13 mouse cellular contexts compared by ENCODE assay signal in the genomic region with DNA sequence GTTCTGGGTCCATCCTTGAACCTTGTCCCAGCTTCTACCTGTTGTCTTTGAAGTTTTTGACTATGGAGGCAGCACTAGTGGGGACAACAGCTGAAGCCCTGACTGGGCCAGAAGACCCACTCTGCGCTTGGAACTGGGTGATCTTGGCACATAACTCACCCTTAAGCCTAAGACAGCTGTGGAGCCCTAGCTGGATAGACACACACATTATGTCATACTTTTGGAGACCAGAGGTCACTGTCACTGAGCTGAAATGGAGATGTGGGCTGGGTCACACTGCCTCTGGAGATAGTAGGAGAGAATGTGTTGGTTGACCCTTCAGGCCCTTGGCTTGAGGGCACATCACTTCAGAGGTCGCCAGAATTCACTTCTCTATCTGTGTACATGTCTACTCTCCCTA.
"Had no signal": no experiment of that assay in that cellular context is flagged by ENCODE, and none has a peak within 500 bp of the region (broad histone marks: within the 10 kb centered on the region; RNA-seq: fewer than 3 reads in every experiment).

No protein-coding gene starts in this region.

- H3K4me3 ChIP-seq: kidney, embryonic 15.5 days; left cerebral cortex, adult 2 months; liver, embryonic 13.5 days; megakaryocyte, embryonic 14.5 days; midbrain, embryonic 10.5 days; midbrain, embryonic 13.5 days had no signal

- H3K9me3 ChIP-seq: kidney, embryonic 15.5 days; liver, embryonic 13.5 days; midbrain, embryonic 10.5 days; midbrain, embryonic 13.5 days had no signal

- DNase-seq: kidney, postnatal 10 days; kidney, postnatal 36 days; layer of hippocampus, postnatal 36 days; liver, embryonic 13.5 days; lung, adult 2 months; thymus, adult 18-20 months; thymus, postnatal 14 days; thymus, postnatal 4 days had no signal

- H3K36me3 ChIP-seq: kidney, embryonic 15.5 days; liver, embryonic 13.5 days; midbrain, embryonic 10.5 days; midbrain, embryonic 13.5 days had no signal

- H3K27ac ChIP-seq: kidney, embryonic 15.5 days; left cerebral cortex, adult 2 months; liver, embryonic 13.5 days; midbrain, embryonic 10.5 days; midbrain, embryonic 13.5 days had no signal

- H3K9ac ChIP-seq: kidney, embryonic 15.5 days; liver, embryonic 13.5 days; midbrain, embryonic 13.5 days had no signal

- H3K4me1 ChIP-seq: liver, embryonic 13.5 days; megakaryocyte, embryonic 14.5 days; midbrain, embryonic 10.5 days had no signal

- H3K27me3 ChIP-seq: kidney, embryonic 15.5 days; liver, embryonic 13.5 days; midbrain, embryonic 13.5 days had no signal
